Mouse (Mus musculus) gastrocnemius, postnatal 4 days (tissue): ENCODE measurements around the gene Gm10639. TPM values are rescaled to one million over a fixed set of nuclear protein-coding genes. Genes with fewer than 3 reads are reported as not detected.
"Not testable (repeated sequence)": the region's sequence is repeated elsewhere in the genome, so short reads cannot be mapped to it uniquely, and the experiment has no call there.

Experiments
- DNase-seq, 2 experiments: peaks; one replicate each; pipeline ENCODE4 v3.0.0; 2021 to 2022; ENCODE audit warnings: low spot score in 2 of 2, mixed read lengths in 2 of 2
- long read RNA-seq, 2 experiments: library from polyadenylated mRNA; stranded (forward); transcript quantifications; one replicate each; pipeline ENCODE4 v2.0.0; 2021
- total RNA-seq, 2 experiments: library from RNA; stranded (reverse); gene quantifications; 2 replicates each; pipeline ENCODE4 v1.2.3; 2021

Gm10639 gene
- total RNA-seq, result not detected
- long read RNA-seq, experiment 1, result 0 reads
- long read RNA-seq, experiment 2, result 0 reads

DNA sequence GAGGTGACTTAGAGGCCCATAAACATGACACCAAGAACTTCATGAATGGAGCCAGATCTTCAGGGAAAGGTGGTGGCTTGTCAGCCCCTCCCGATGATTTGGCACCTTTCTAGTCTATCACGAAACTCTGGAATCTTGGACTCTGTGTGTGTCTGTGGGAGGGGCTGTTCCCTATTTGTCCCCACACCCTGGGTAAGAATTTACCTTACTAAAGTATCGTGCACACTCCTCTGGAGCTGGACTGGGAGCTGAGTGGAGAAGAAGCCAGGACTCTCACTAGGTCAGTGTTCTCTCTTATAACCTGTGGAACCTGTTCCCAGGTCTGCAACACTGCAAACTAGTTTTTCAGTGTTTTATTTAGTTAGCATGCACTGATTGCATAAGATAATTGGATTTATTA, at the start of gene Gm10639:
TSS of gene Gm10639 (plus strand) at position 201 of the 400 bp plus-strand sequence.
- DNase-seq, result not testable (repeated sequence)

DNA sequence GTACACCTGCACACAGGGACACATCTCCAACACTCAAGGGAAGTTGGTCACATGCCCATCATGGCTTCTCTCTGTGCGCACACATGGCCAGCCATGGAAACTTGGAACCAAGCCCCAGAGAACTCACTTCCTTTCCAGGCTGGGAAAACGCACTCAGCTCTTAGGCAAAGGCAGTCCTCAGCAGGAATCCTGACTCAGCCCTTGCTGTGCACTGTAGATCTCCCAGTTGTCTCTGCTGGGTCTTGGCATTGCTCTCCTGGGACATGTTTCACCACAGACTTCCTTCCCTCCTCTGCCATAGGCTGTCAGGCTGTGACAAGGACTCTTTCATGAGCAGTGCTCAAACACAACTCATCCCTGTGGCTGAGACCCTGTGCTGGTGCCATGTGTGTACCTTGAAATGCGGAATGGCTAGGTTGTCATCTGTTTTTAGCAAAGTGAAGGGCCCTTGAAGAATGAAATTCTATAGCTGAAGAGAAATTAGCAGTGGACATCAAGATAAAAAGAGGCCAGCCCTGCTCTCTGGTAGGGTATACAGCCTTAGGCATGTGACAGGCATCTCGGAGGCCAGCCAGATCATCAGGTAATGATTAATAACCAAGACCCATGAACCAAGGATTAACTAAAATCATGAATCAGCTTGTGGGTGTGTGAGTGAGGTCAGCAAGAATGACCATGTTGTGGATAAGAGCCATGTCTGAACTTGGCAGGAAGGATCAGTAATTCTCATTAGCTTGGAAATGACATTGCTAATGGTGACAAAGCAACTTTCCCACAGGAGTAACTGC, 33.8 kb upstream of the Gm10639 start:
- DNase-seq, result not testable (repeated sequence)

DNA sequence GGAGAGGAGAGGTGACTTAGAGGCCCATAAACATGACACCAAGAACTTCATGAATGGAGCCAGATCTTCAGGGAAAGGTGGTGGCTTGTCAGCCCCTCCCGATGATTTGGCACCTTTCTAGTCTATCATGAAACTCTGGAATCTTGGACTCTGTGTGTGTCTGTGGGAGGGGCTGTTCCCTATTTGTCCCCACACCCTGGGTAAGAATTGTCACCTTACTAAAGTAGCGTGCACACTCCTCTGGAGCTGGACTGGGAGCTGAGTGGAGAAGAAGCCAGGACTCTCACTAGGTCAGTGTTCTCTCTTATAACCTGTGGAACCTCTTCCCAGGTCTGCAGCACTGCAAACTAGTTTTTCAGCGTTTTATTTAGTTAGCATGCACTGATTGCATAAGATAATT, 32.8 kb upstream of the Gm10639 start, which contains the start of gene Gm3776:
TSS of gene Gm3776 (plus strand) at position 216 of the 400 bp plus-strand sequence.
- not testable (repeated sequence) for DNase-seq

DNA sequence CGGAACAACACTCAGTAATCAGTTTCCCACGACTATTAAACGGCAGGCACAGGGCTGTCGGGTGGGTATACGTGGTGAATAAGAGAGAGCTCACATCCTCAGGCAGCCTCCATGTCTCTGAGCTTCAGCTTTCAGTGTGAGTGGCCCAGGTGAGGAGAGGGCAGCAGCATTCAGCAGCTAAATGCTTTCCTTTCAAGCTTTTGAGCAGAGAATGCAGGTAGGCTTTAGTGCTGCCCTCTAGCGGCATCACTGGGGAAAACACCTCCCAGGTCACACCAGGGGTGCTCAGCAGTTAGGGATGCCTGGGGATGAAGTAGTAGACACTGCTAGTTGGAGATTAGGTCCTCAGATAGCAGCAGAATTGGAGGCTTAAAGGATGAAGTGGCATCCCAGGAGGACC, 30.0 kb upstream of the Gm10639 start:
- DNase-seq, result peak in 1 of 2 experiments; percentile 10

DNA sequence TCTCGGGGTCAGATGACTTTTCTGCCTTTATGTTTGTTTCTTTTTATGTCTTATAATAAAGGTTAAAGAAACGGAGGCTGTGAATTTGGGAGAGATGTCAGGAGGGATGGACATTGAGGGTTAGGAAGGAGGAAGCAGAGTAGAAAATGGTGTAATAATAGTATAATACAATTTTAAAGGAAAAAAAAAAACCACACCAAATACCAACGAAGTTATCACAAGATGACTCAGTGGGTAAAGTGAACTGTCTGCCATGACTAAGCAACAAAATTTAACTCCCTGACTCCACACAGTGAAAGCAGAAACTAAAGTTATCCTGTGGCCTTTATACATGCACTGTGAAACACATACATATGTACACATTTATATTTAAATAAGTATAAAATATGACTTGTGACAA, 18.8 kb upstream of the Gm10639 start:
- DNase-seq, result not testable (repeated sequence)

DNA sequence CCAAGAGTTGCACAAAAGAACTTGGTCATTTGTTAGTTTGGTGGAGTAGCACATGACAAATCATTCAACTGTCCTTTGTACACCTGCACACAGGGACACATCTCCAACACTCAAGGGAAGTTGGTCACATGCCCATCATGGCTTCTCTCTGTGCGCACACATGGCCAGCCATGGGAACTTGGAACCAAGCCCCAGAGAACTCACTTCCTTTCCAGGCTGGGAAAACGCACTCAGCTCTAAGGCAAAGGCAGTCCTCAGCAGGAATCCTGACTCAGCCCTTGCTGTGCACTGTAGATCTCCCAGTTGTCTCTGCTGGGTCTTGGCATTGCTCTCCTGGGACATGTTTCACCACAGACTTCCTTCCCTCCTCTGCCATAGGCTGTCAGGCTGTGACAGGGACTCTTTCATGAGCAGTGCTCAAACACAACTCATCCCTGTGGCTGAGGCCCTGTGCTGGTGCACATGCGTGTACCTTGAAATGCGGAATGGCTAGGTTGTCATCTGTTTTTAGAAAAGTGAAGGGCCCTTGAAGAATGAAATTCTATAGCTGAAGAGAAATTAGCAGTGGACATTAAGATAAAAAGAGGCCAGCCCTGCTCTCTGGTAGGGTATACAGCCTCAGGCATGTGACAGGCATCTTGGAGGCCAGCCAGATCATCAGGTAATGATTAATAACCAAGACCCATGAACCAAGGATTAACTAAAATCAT, 7.6 kb upstream of the Gm10639 start:
- DNase-seq, result not testable (repeated sequence)

DNA sequence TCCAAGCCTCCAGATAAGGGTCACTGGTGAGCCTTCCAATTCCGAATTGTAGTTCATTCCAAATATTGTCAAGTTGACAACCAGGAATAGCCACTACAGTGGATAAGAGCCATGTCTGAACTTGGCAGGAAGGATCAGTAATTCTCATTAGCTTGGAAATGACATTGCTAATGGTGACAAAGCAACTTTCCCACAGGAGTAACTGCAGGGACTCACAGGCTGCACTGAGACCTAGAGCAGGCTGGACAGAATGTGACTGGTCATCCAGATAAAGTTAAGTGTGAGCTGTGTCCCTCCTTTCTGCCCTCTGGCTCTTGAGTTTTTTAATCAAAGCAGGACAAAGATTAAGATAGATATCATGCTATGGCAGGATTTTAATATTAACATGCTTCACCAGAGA, 660 bp upstream of the Gm10639 start:
- DNase-seq, result not testable (repeated sequence)

DNA sequence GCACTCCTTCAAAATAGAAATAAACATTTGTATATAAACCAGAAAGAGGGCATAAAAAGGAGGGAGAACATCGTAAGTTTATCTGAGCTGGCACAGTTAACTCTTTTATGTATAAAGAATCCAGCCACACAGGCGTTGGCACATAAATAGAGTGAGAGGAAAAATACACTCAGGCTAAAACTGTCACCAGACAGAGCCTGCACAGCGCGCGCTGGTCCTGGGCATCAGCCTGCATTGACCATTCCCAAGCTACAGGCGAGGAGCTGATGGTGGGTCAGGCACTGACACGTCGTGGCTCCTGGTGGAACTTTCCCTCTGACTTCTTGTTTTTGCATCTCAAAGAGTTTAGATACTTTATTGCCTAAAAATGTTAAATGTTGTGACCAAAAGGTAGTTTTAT, 2.7 kb downstream of the Gm10639 start:
- not testable (repeated sequence) for DNase-seq

DNA sequence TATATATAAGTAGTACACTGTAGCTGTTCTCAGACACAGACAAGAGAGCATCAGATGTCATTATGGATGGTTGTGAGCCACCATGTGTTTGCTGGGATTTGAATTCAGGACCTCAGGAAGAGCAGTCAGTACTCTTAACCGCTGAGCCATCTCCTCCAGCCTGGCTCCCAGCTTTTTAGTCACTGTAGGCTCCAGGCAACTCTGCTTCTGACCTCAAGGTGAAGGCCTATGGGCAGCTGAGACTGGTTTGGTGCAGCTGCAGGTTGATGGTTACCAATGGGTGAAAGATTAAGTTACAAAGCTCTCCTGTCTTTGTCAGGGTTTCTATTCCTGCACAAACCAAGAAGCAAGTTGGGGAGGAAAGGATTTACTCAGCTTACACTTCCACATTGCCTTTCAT, 4.0 kb downstream of the Gm10639 start:
- not testable (repeated sequence) for DNase-seq

DNA sequence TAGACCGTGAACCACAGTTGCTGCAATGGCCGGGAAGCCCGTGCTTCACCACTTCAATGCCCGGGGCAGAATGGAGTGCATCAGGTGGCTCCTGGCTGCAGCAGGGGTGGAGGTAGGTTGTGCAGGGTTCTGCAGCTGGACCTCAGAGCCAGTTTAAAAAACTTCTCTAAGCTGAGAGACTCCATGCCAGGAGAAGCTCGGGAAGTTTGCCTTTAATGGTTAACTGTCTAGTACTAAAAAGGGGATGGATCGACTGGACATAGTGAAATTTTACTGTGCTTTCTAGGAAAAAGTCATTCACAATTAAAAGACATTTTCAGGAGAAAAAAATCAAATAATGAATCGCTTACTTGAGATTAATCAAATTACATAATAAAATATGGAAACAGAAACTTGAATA, 5.1 kb downstream of the Gm10639 start:
- DNase-seq, result not testable (repeated sequence)

DNA sequence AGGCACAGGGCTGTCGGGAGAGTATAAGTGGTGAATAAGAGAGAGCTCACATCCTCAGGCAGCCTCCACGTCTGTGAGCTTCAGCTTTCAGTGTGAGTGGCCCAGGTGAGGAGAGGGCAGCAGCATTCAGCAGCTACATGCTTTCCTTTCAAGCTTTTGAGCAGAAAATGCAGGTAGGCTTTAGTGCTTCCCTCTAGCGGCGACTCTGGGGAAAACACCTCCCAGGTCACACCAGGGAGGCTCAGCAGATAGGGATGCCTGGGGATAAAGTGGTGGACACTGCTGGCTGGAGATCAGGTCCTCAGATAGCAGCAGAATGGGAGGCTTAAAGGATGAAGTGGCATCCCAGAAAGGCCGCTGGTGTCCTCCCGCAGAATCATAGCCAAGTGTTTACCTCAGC, 6.4 kb downstream of the Gm10639 start:
- DNase-seq, result peak in 1 of 2 experiments; percentile 11

DNA sequence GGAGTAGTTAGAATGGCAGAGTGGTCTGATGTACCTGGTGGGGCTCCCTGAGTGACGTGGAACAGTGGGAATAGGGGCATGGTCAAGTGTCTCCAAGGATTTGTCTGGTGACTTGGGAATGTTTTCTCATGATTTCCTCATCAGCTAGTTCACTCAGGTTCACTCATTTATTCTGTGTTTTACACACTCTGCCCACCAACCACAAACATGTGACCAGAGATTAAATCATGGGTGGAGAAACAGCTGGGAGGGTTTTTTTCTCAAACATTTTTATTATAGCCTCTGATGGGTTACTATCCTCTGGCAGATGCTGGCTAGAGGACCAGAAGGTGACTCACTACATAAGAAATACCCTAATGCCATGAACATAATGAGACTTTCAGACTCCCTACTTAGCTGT, 8.5 kb downstream of the Gm10639 start:
- no peak for DNase-seq

DNA sequence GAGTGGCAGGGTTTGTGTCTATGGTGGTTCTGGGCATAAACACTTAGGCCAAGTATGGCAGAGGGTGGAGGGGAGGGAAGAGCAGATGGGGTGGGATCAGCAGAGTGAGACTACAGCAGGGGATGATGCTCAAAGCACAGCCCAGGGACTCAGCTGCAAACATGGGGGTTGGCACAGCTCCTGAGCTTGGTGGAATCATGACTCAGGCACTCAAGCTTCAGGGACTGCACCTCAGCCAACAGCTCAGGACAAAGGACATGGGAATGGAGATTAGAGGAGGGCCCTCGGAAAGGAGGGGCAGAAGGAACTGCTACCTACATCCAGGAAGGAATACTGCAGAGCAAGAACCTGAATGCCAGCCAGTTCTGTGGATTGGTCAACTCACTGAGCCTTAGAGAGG, 9.4 kb downstream of the Gm10639 start:
- DNase-seq, result not testable (repeated sequence)

DNA sequence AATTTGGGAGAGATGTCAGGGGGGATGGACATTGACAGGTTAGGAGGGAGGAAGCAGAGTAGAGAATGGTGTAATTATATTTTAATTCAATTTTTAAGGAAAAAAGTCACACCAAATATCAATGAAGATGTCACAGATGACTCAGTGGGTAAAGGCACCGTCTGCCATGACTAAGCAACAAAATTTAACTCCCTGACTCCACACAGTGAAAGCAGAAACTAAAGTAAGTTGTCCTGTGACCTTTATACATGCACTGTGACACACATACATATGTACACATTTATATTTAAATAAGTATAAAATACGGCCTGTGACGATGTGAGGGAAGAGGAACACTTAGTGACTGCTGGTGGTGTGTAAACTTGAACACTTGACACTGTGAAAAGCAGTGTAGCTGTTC, 18.4 kb downstream of the Gm10639 start:
- DNase-seq, result not testable (repeated sequence)

DNA sequence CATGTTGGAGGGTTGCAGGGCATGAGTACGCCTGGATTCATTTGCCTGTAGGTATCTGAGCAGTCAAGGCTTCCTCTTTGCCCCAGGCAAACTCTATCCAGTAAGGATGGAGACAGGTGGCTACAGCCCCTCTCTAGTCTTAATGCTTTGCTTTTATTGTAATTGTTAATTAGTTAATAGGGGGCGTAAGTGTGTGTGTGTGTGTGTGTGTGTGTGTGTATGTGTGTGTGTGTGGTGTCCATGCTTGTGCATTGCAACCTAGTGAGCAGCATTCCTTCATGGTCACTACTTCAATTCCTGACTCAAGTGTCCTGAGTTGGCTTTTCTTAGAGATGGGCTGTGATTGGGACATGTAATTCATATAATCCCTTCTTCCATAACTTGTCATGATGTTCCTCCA, 25.0 kb downstream of the Gm10639 start, which contains the start of gene Omt2a:
TSS of gene Omt2a (minus strand) at position 101 of the 400 bp plus-strand sequence.
- DNase-seq, result no peak

DNA sequence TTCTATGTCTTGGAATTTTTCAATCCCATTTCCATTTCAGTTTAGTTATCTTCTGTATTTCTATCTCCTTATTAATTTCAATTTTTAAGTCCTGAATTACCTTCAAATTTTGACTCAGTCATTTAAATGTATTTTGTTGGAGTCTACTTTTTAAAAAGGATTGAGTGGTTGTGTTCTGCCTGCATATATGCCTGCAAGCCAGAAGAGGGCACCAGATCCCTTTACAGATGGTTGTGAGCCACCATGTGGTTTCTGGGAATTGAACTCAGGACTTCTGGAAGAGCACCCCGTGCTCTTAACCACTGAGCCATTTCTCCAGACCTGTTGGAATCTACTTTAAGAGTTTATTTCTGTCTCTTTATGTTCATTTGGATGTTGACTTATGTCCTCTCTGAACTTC, 29.8 kb downstream of the Gm10639 start:
- DNase-seq, result no peak

DNA sequence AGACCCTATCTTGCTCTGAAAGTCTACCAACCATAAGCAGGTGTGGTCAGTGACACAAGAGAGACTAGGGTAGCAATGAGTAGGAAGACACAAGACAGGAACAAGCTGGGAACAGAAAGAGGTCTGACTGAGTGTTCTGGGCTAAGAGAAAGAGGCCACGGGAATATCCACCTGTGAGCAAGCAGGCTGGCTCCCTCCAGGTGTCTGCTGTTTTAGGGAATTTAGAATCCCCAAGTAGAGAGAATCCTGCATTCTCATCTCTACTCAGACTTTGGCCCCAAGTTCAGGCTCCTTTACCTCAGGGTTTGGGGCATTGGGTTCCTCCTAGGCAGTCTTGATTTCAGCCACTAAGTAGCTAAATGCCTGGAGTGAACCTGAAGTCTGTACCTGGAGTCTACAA, 37.6 kb downstream of the Gm10639 start, which contains the start of gene Omt2b:
TSS of gene Omt2b (plus strand) at position 301 of the 400 bp plus-strand sequence.
- DNase-seq, result not testable (repeated sequence)

DNA sequence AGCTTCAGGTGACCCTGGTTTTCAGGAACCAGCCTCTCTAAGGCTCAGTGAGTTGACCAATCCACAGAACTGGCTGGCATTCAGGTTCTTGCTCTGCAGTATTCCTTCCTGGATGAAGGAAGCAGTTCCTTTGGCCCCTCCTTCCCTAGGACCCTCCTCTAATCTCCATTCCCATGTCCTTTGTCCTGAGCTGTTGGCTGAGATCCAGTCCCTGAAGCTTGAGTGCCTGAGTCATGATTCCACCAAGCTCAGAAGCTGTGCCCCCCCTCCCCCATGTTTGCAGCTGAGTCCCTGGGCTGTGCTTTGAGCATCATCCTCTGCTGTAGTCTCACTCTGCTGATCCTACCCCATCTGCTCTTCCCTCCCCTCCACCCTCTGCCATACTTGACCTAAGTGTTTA, 47.3 kb downstream of the Gm10639 start:
- DNase-seq, result not testable (repeated sequence)

DNA sequence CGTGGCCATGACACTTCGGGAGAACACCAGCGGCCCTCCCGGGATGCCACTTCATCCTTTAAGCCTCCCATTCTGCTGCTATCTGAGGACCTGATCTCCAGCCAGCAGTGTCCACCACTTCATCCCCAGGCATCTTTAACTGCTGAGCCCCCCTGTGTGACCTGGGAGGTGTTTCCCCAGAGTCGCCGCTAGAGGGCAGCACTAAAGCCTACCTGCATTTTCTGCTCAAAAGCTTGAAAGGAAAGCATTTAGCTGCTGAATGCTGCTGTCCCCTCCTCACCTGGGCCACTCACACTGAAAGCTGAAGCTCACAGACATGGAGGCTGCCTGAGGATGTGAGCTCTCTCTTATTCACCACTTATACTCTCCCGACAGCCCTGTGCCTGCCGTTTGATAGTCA, 50.6 kb downstream of the Gm10639 start:
- peak in 1 of 2 experiments; percentile 18 for DNase-seq

DNA sequence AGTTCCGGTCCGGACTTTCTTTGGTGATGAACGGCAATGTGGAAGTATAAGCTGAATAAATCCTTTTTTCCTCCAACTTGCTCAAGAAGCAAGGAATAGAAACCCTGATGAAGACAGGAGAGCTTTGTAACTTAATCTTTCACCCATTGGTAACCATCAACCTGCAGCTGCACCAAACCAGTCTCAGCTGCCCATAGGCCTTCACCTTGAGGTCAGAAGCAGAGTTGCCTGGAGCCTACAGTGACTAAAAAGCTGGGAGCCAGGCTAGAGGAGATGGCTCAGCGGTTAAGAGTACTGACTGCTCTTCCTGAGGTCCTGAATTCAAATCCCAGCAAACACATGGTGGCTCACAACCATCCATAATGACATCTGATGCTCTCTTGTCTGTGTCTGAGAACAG, 52.8 kb downstream of the Gm10639 start:
- not testable (repeated sequence) for DNase-seq

DNA sequence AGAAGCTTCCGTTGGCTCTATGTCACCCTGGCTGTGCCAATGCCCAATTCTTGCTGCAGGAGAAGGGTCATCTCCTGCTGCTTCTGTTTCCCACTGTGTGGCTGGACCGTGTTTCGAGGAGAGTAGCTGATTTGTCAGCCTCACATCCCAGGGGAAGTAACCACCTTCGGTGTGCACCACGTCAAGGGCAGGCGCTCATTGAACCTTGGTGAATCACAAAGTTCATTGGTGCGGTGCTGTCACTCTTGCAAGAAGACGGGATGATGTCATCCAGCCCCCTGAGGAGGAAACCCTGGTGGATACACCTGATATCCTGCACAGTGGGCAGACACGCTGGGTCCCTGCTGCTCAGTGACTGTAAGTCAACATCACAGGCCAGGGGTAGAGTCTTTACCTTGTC, 53.3 kb downstream of the Gm10639 start:
- not testable (repeated sequence) for DNase-seq

DNA sequence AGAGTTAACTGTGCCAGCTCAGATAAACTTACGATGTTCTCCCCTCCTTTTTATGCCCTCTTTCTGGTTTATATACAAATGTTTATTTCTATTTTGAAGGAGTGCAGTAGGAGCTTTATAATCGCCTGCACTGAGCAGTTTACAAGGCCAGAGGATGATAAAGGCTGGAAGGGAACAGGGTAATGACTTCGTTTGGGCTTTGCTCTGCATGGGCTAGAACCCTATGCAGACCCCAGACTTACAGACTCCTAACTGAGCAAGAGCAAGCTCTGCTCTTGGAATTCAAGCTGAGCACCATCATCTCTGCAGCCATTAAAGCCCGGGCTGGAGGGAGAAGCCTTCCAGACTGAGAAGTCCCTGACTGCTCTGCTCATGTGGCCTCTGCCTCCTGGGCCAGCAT, 55.5 kb downstream of the Gm10639 start:
- DNase-seq, result not testable (repeated sequence)
